Comparison of ENCODE assay signal across 31 mouse cellular contexts in genomic region chr10:63019304-63019703, GRCm38 (mm10). TPM values are rescaled to one million over a fixed set of nuclear protein-coding genes. Genes with fewer than 3 reads are reported as not detected.
DNase-seq lines count a peak whose midpoint lies in the region; ATAC-seq and TF ChIP-seq lines count a peak whose summit lies in the region.
"Had no signal": no experiment of that assay in that cellular context is flagged by ENCODE, and none has a peak within 500 bp of the region (broad histone marks: within the 10 kb centered on the region; RNA-seq: fewer than 3 reads in every experiment).

No protein-coding gene starts in this region.

- H3K4me2 ChIP-seq in forebrain, embryonic 12.5 days: 0 out of 2 replicates have a peak overlapping the region, but pooled peaks have one; percentile 6
- H3K4me2 ChIP-seq in forebrain, postnatal 0 days (ENCODE audit: low read depth): no peak overlapping the region
- H3K4me2 ChIP-seq in hindbrain, embryonic 14.5 days (replicated peaks): peak overlapping the region; percentile 62; the same call in 1 of the 2 replicates
- H3K4me2 ChIP-seq in hindbrain, embryonic 11.5 days (replicated peaks; ENCODE audit: low read depth, low read length): no peak overlapping the region
- peak overlapping the region; percentile 92 for H3K4me2 ChIP-seq in midbrain, embryonic 13.5 days (replicated peaks)
- H3K4me2 ChIP-seq: embryonic facial prominence, embryonic 15.5 days; forebrain, embryonic 15.5 days; heart, embryonic 13.5 days; intestine, embryonic 15.5 days; limb, embryonic 12.5 days; liver, embryonic 15.5 days; lung, embryonic 14.5 days had no signal

- DNase-seq in forebrain, postnatal 0 days: no peak
- DNase-seq in hindbrain, embryonic 14.5 days (ENCODE audit: low spot score): no peak
- no peak for DNase-seq in hindbrain, embryonic 11.5 days (ENCODE audit: low spot score)
- DNase-seq in midbrain, embryonic 10.5 days (ENCODE audit: low spot score): no peak
- no peak for DNase-seq in cerebellum, adult 11-12 months
- DNase-seq: adrenal gland, adult 8-10 months; cerebellum, adult 8-10 months; cerebellum, postnatal 25 days; gastrocnemius, adult 2 months; gastrocnemius, postnatal 36 days; heart, adult 2 months; heart, postnatal 10 days; kidney, adult 8-10 months; kidney, postnatal 25 days; lung, embryonic 14.5 days; lung, postnatal 14 days; retina, postnatal 1 day; right cerebral cortex, postnatal 14 days; thymus, postnatal 4 days had no signal

- H3K9me3 ChIP-seq in forebrain, embryonic 12.5 days: no peaks in the 10 kb centered on the region
- no peaks in the 10 kb centered on the region for H3K9me3 ChIP-seq in forebrain, postnatal 0 days (ENCODE audit: low read length)
- no peaks in the 10 kb centered on the region for H3K9me3 ChIP-seq in hindbrain, embryonic 14.5 days (ENCODE audit: control insufficient read depth, low read length)
- H3K9me3 ChIP-seq in hindbrain, embryonic 11.5 days (ENCODE audit: control insufficient read depth, low read length): no peaks in the 10 kb centered on the region
- H3K9me3 ChIP-seq in midbrain, embryonic 13.5 days: no peaks in the 10 kb centered on the region
- H3K9me3 ChIP-seq in midbrain, embryonic 10.5 days (replicated peaks): no peaks in the 10 kb centered on the region
- H3K9me3 ChIP-seq: embryonic facial prominence, embryonic 10.5 days; embryonic facial prominence, embryonic 15.5 days; forebrain, embryonic 15.5 days; heart, embryonic 13.5 days; intestine, embryonic 15.5 days; limb, embryonic 12.5 days; liver, embryonic 15.5 days had no signal

- no peak for ATAC-seq in forebrain, embryonic 12.5 days (ENCODE audit: low FRiP score)
- no peak for ATAC-seq in forebrain, postnatal 0 days
- ATAC-seq in hindbrain, embryonic 14.5 days (ENCODE audit: low FRiP score): no peak
- no peak for ATAC-seq in hindbrain, embryonic 11.5 days (ENCODE audit: low FRiP score)
- ATAC-seq in midbrain, embryonic 13.5 days: no peak
- ATAC-seq: activated CD4-positive, CD25-positive, alpha-beta regulatory T cell, adult 4 months; forebrain, embryonic 15.5 days; intestine, embryonic 15.5 days had no signal

- WGBS in forebrain, embryonic 12.5 days: 88% methylated on average over 6 of the region's 6 CpGs
- 63% methylated on average over 6 of the region's 6 CpGs for WGBS in forebrain, postnatal 0 days
- WGBS in hindbrain, embryonic 14.5 days: 80% methylated on average over 6 of the region's 6 CpGs
- WGBS in hindbrain, embryonic 11.5 days: 92% methylated on average over 6 of the region's 6 CpGs
- whole genome bisulfite sequencing in midbrain, embryonic 13.5 days: 84% methylated on average over 6 of the region's 6 CpGs
- 93% methylated on average over 6 of the region's 6 CpGs for WGBS in midbrain, embryonic 10.5 days

- H3K4me1 ChIP-seq in forebrain, embryonic 12.5 days: peaks cover 29% of the 10 kb centered on the region
- H3K4me1 ChIP-seq in forebrain, postnatal 0 days (ENCODE audit: insufficient read depth): peaks cover 11% of the 10 kb centered on the region
- H3K4me1 ChIP-seq in hindbrain, embryonic 14.5 days (replicated peaks; ENCODE audit: control insufficient read depth, insufficient read depth, low read length): peaks cover 33% of the 10 kb centered on the region
- 0 out of 2 replicates have a peak, but pooled peaks cover 2% of the 10 kb centered on the region for H3K4me1 ChIP-seq in hindbrain, embryonic 11.5 days (replicated peaks; ENCODE audit: control insufficient read depth, insufficient read depth, low read length)
- H3K4me1 ChIP-seq in midbrain, embryonic 13.5 days (replicated peaks): peaks cover 39% of the 10 kb centered on the region
- peaks cover 27% of the 10 kb centered on the region for H3K4me1 ChIP-seq in midbrain, embryonic 10.5 days

- no peaks in the 10 kb centered on the region for H3K27me3 ChIP-seq in forebrain, embryonic 12.5 days
- H3K27me3 ChIP-seq in forebrain, postnatal 0 days (ENCODE audit: insufficient read depth, low read length): no peaks in the 10 kb centered on the region
- H3K27me3 ChIP-seq in hindbrain, embryonic 14.5 days (ENCODE audit: control insufficient read depth, insufficient read depth, low read length): no peaks in the 10 kb centered on the region
- H3K27me3 ChIP-seq in hindbrain, embryonic 11.5 days (ENCODE audit: control insufficient read depth, insufficient read depth, low read length): no peaks in the 10 kb centered on the region
- no peaks in the 10 kb centered on the region for H3K27me3 ChIP-seq in midbrain, embryonic 13.5 days
- H3K27me3 ChIP-seq in midbrain, embryonic 10.5 days (ENCODE audit: low read depth, poor library complexity, severe bottlenecking): no peaks in the 10 kb centered on the region
- H3K27me3 ChIP-seq: CH12.LX; embryonic facial prominence, embryonic 15.5 days; forebrain, embryonic 15.5 days; heart, embryonic 13.5 days; intestine, embryonic 15.5 days; limb, embryonic 12.5 days; liver, embryonic 15.5 days had no signal

- H3K27ac ChIP-seq in forebrain, embryonic 12.5 days: no peak overlapping the region
- no peak overlapping the region for H3K27ac ChIP-seq in forebrain, postnatal 0 days (ENCODE audit: low read depth, low read length)
- H3K27ac ChIP-seq in hindbrain, embryonic 14.5 days: no peak overlapping the region
- no peak overlapping the region for H3K27ac ChIP-seq in hindbrain, embryonic 11.5 days (ENCODE audit: low read depth, low read length)
- H3K27ac ChIP-seq in midbrain, embryonic 13.5 days: no peak overlapping the region
- H3K27ac ChIP-seq in midbrain, embryonic 10.5 days (replicated peaks): no peak overlapping the region
- H3K27ac ChIP-seq: embryonic facial prominence, embryonic 10.5 days; embryonic facial prominence, embryonic 15.5 days; forebrain, embryonic 15.5 days; gastrocnemius, adult 2 months; heart, adult 2 months; heart, embryonic 13.5 days; intestine, embryonic 15.5 days; left cerebral cortex, adult 2 months; limb, embryonic 12.5 days; liver, embryonic 15.5 days had no signal

- no peak overlapping the region for H3K9ac ChIP-seq in forebrain, embryonic 12.5 days
- no peak overlapping the region for H3K9ac ChIP-seq in forebrain, postnatal 0 days
- H3K9ac ChIP-seq in hindbrain, embryonic 14.5 days: no peak overlapping the region
- no peak overlapping the region for H3K9ac ChIP-seq in hindbrain, embryonic 11.5 days (ENCODE audit: low read depth, low read length)
- no peak overlapping the region for H3K9ac ChIP-seq in midbrain, embryonic 13.5 days (replicated peaks)
- H3K9ac ChIP-seq: embryonic facial prominence, embryonic 15.5 days; forebrain, embryonic 15.5 days; heart, embryonic 13.5 days; intestine, embryonic 15.5 days; limb, embryonic 12.5 days; liver, embryonic 15.5 days; lung, embryonic 14.5 days had no signal

- TF ChIP-seq CTCF in forebrain, postnatal 0 days (IDR thresholded peaks at IDR 0.05; ENCODE audit: low read depth): no peak

- peaks cover 38% of the 10 kb centered on the region for H3K36me3 ChIP-seq in forebrain, embryonic 12.5 days (replicated peaks)
- H3K36me3 ChIP-seq in forebrain, postnatal 0 days (ENCODE audit: insufficient read depth): peaks cover 27% of the 10 kb centered on the region
- peaks cover 38% of the 10 kb centered on the region for H3K36me3 ChIP-seq in hindbrain, embryonic 14.5 days (replicated peaks; ENCODE audit: control insufficient read depth, insufficient read depth)
- H3K36me3 ChIP-seq in hindbrain, embryonic 11.5 days (ENCODE audit: control insufficient read depth, insufficient read depth, low read length): peaks cover 8% of the 10 kb centered on the region
- peaks cover 32% of the 10 kb centered on the region for H3K36me3 ChIP-seq in midbrain, embryonic 13.5 days
- peaks cover 50% of the 10 kb centered on the region for H3K36me3 ChIP-seq in midbrain, embryonic 10.5 days

- no peak overlapping the region for H3K4me3 ChIP-seq in forebrain, embryonic 12.5 days (replicated peaks)
- H3K4me3 ChIP-seq in forebrain, postnatal 0 days (ENCODE audit: low read depth, low read length): no peak overlapping the region
- no peak overlapping the region for H3K4me3 ChIP-seq in hindbrain, embryonic 14.5 days (replicated peaks; ENCODE audit: low read length)
- no peak overlapping the region for H3K4me3 ChIP-seq in hindbrain, embryonic 11.5 days (ENCODE audit: low read depth, low read length)
- H3K4me3 ChIP-seq in midbrain, embryonic 13.5 days (replicated peaks): no peak overlapping the region; the same call in 1 of the 2 replicates
- no peak overlapping the region; the same call in 1 of the 2 replicates for H3K4me3 ChIP-seq in midbrain, embryonic 10.5 days
- H3K4me3 ChIP-seq: embryonic facial prominence, embryonic 10.5 days; embryonic facial prominence, embryonic 15.5 days; forebrain, embryonic 15.5 days; gastrocnemius, adult 2 months; heart, adult 2 months; heart, embryonic 13.5 days; intestine, embryonic 15.5 days; left cerebral cortex, adult 2 months; limb, embryonic 12.5 days; liver, embryonic 15.5 days had no signal

RNA-seq across cellular contexts. Expression of gene Hnrnph3, which starts 4.7 kb away (rescaled TPM):
- 260 and 265 TPM in 2 replicates for polyA plus RNA-seq in forebrain, embryonic 12.5 days (2016; fragmentation: Nextera tagmentation; extraction: Ambion mirVana)
- 18.1 and 19.6 TPM in 2 replicates for total RNA-seq in forebrain, postnatal 0 days (2014; rRNA removed)
- polyA plus RNA-seq in forebrain, postnatal 0 days (2015; fragmentation: Nextera tagmentation; extraction: Ambion mirVana): 62.4 and 76.9 TPM in 2 replicates
- polyA plus RNA-seq in hindbrain, embryonic 14.5 days (2014; fragmentation: Nextera tagmentation; extraction: Ambion mirVana): 75.0 and 76.8 TPM in 2 replicates
- polyA plus RNA-seq in hindbrain, embryonic 11.5 days (2014; fragmentation: Nextera tagmentation; extraction: Ambion mirVana): 163 and 166 TPM in 2 replicates
- 242 and 243 TPM in 2 replicates for polyA plus RNA-seq in midbrain, embryonic 13.5 days (2015; fragmentation: Nextera tagmentation; extraction: Ambion mirVana)
- polyA plus RNA-seq in midbrain, embryonic 10.5 days (2016; fragmentation: Nextera tagmentation; extraction: Ambion mirVana): 215 and 228 TPM in 2 replicates

RNA-seq across cellular contexts. Expression of gene Pbld2, which starts 4.8 kb away (rescaled TPM):
- 0.96 and 1.1 TPM in 2 replicates for polyA plus RNA-seq in forebrain, embryonic 12.5 days (2016; fragmentation: Nextera tagmentation; extraction: Ambion mirVana)
- 0.23 and 1.3 TPM in 2 replicates for total RNA-seq in forebrain, postnatal 0 days (2014; rRNA removed)
- polyA plus RNA-seq in forebrain, postnatal 0 days (2015; fragmentation: Nextera tagmentation; extraction: Ambion mirVana): 0.44 and 0.73 TPM in 2 replicates
- polyA plus RNA-seq in hindbrain, embryonic 14.5 days (2014; fragmentation: Nextera tagmentation; extraction: Ambion mirVana): 0.46 and 0.59 TPM in 2 replicates
- polyA plus RNA-seq in hindbrain, embryonic 11.5 days (2014; fragmentation: Nextera tagmentation; extraction: Ambion mirVana): 1.3 and 1.5 TPM in 2 replicates
- 1.3 TPM in 2 replicates for polyA plus RNA-seq in midbrain, embryonic 13.5 days (2015; fragmentation: Nextera tagmentation; extraction: Ambion mirVana)
- 0.89 and 1.1 TPM in 2 replicates for polyA plus RNA-seq in midbrain, embryonic 10.5 days (2016; fragmentation: Nextera tagmentation; extraction: Ambion mirVana)

RNA-seq across cellular contexts. Expression of gene Rufy2, which starts 39.3 kb away (rescaled TPM):
- 34.9 and 39.5 TPM in 2 replicates for polyA plus RNA-seq in forebrain, embryonic 12.5 days (2016; fragmentation: Nextera tagmentation; extraction: Ambion mirVana)
- total RNA-seq in forebrain, postnatal 0 days (2014; rRNA removed): 50.9 and 55.6 TPM in 2 replicates
- polyA plus RNA-seq in forebrain, postnatal 0 days (2015; fragmentation: Nextera tagmentation; extraction: Ambion mirVana): 43.7 and 58.6 TPM in 2 replicates
- 58.5 and 59.6 TPM in 2 replicates for polyA plus RNA-seq in hindbrain, embryonic 14.5 days (2014; fragmentation: Nextera tagmentation; extraction: Ambion mirVana)
- 24.8 and 35.0 TPM in 2 replicates for polyA plus RNA-seq in hindbrain, embryonic 11.5 days (2014; fragmentation: Nextera tagmentation; extraction: Ambion mirVana)
- 51.7 and 55.5 TPM in 2 replicates for polyA plus RNA-seq in midbrain, embryonic 13.5 days (2015; fragmentation: Nextera tagmentation; extraction: Ambion mirVana)
- 24.9 and 25.3 TPM in 2 replicates for polyA plus RNA-seq in midbrain, embryonic 10.5 days (2016; fragmentation: Nextera tagmentation; extraction: Ambion mirVana)

RNA-seq across cellular contexts. Expression of gene Pbld1, which starts 40.7 kb away (rescaled TPM):
- polyA plus RNA-seq in forebrain, embryonic 12.5 days (2016; fragmentation: Nextera tagmentation; extraction: Ambion mirVana): 1.1 and 1.2 TPM in 2 replicates
- total RNA-seq in forebrain, postnatal 0 days (2014; rRNA removed): not detected in 2 replicates
- 0.27 and 0.59 TPM in 2 replicates for polyA plus RNA-seq in forebrain, postnatal 0 days (2015; fragmentation: Nextera tagmentation; extraction: Ambion mirVana)
- 0.39 and 0.75 TPM in 2 replicates for polyA plus RNA-seq in hindbrain, embryonic 14.5 days (2014; fragmentation: Nextera tagmentation; extraction: Ambion mirVana)
- polyA plus RNA-seq in hindbrain, embryonic 11.5 days (2014; fragmentation: Nextera tagmentation; extraction: Ambion mirVana): 0.78 and 1.2 TPM in 2 replicates
- 1.0 and 1.3 TPM in 2 replicates for polyA plus RNA-seq in midbrain, embryonic 13.5 days (2015; fragmentation: Nextera tagmentation; extraction: Ambion mirVana)
- polyA plus RNA-seq in midbrain, embryonic 10.5 days (2016; fragmentation: Nextera tagmentation; extraction: Ambion mirVana): 1.3 and 1.5 TPM in 2 replicates
- polyA plus RNA-seq: activated CD4-positive, CD25-positive, alpha-beta regulatory T cell, adult 4 months had no signal

Comparison
In these comparisons a context has a peak if more than half of its experiments do, and no peak if none do; other contexts are left out.
1. H3K4me2 ChIP-seq: peak in forebrain, embryonic 12.5 days (single experiment), hindbrain, embryonic 14.5 days (single experiment) and midbrain, embryonic 13.5 days (single experiment); none in forebrain, postnatal 0 days (single experiment) and hindbrain, embryonic 11.5 days (single experiment).